Mouse (Mus musculus): ENCODE measurements around the gene Rnf113a2. TPM values are rescaled to one million over a fixed set of nuclear protein-coding genes. Genes with fewer than 3 reads are reported as not detected.

Rnf113a2 gene
- polyA plus RNA-seq, 1 experiment = 5.4 TPM

GRCm38 (mm10) chr12:84462856-84463255 lies 45.9 kb downstream of the Rnf113a2 start:
- H3K4me3 ChIP-seq (replicated peaks; ENCODE audit: extremely low read depth, low read depth, low read length) = no peak overlapping the region
- H3K4me1 ChIP-seq (ENCODE audit: control insufficient read depth, insufficient read depth, low read length) = no peaks in the 10 kb centered on the region
- DNase-seq = no peak
- TF ChIP-seq CTCF (IDR thresholded peaks at IDR 0.05; ENCODE audit: insufficient read depth, low read length) (no peak), POLR2A (IDR thresholded peaks at IDR 0.05; ENCODE audit: borderline replicate concordance, extremely low read depth, low read depth, low read length) (no peak)
- 85% methylated on average over 3 of the region's 3 CpGs for WGBS

Other genes starting within 250 kb of the Rnf113a2 start
- 26.5 and 29.5 TPM in 2 replicates for gene Elmsan1, start 198.3 kb upstream of the Rnf113a2 start, polyA plus RNA-seq (2012; rRNA removed)
- gene Ptgr2, start 132.0 kb upstream of the Rnf113a2 start, polyA plus RNA-seq (2012; rRNA removed) = 7.3 and 14.5 TPM in 2 replicates
- gene Zfp410, start 100.3 kb upstream of the Rnf113a2 start, polyA plus RNA-seq (2012; rRNA removed) = 16.0 and 20.5 TPM in 2 replicates
- 23.7 and 31.8 TPM in 2 replicates for gene Coq6, start 55.5 kb upstream of the Rnf113a2 start, polyA plus RNA-seq (2012; rRNA removed)
- gene Fam161b, start 55.4 kb upstream of the Rnf113a2 start, polyA plus RNA-seq (2012; rRNA removed) = 1.9 and 2.5 TPM in 2 replicates
- gene Entpd5, start 8.2 kb upstream of the Rnf113a2 start, polyA plus RNA-seq (2012; rRNA removed) = 5.5 and 11.5 TPM in 2 replicates
- gene Bbof1, start 8.1 kb upstream of the Rnf113a2 start, polyA plus RNA-seq (2012; rRNA removed) = 0.54 and 0.73 TPM in 2 replicates
- gene Aldh6a1, start 33.8 kb downstream of the Rnf113a2 start, polyA plus RNA-seq (2012; rRNA removed) = 18.4 and 27.3 TPM in 2 replicates
- gene Lin52, start 34.2 kb downstream of the Rnf113a2 start, polyA plus RNA-seq (2012; rRNA removed) = 11.4 and 14.1 TPM in 2 replicates
- not detected in 2 replicates for gene Vsx2, start 152.6 kb downstream of the Rnf113a2 start, polyA plus RNA-seq (2012; rRNA removed)
- 20.7 and 26.4 TPM in 2 replicates for gene Abcd4, start 200.2 kb downstream of the Rnf113a2 start, polyA plus RNA-seq (2012; rRNA removed)
- gene Vrtn, start 223.8 kb downstream of the Rnf113a2 start, polyA plus RNA-seq (2012; rRNA removed) = not detected in 2 replicates